Mouse (Mus musculus): ENCODE data around the gene Cyp2d10. TPM values are rescaled to one million over a fixed set of nuclear protein-coding genes. Genes with fewer than 3 reads are reported as not detected.
"Not testable (repeated sequence)": the region's sequence is repeated elsewhere in the genome, so short reads cannot be mapped to it uniquely, and the experiment has no call there.

Gene Cyp2d10
- polyA plus RNA-seq, 1 experiment from 2014 or later, result not detected

DNA sequence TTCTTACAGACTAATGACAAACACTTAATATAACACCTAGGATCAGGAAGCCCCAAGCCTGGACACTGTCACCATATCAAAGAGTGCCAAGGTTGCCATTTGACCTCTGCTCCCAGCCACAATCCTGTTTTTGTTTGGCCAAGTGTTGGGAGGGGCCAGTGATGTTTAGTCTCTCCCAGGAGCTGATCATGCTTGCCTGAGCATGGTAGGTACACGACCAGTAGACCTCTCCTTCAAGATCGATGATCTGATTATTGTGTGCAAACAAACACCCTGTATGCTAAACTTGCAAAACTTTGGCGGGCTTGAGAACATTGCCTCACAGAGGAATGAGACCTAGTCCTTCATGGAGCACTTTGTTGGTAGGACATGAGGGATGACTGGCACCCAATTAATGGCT is 16.5 kb upstream of the Cyp2d10 start:
- Histone ChIP-seq H3K4me3 (no peak overlapping the region), H3K4me1 (replicated peaks) (no peaks in the 10 kb centered on the region), H3K36me3 (no peaks in the 10 kb centered on the region), H3K27ac (no peak overlapping the region), H3K27me3 (ENCODE audit: insufficient read depth, poor library complexity, severe bottlenecking) (no peaks in the 10 kb centered on the region), H3K9me3 (0 out of 2 replicates have a peak, but pooled peaks cover 7% of the 10 kb centered on the region)
- 80% methylated on average over 3 of the region's 3 CpGs for WGBS
- DNase-seq (ENCODE audit: low spot score), result no peak

DNA sequence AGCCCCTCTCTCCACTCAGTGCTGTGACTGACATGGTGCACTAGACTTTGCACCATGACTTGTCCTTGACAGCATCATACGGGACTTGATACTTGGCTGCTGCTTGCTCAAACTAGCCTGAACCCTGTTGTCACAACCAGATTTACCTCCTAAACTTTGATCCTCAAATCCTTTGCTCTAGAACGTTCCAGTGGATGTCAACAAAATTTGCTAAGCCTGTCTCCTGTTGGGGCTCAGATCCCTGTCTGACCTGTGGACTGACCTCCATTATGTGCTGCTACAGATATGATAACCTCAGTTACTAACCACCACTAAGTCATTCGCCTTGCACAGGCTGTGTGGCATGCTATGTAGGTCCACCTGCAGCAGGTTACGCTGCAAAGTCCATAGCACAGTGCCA is 15.9 kb upstream of the Cyp2d10 start:
- no peaks in the 10 kb centered on the region for H3K4me1 ChIP-seq (replicated peaks)
- WGBS, result 81% methylated on average over 4 of the region's 4 CpGs
- 0 out of 2 replicates have a peak, but pooled peaks cover 4% of the 10 kb centered on the region for H3K9me3 ChIP-seq
- H3K27me3 ChIP-seq (ENCODE audit: insufficient read depth, poor library complexity, severe bottlenecking), result no peaks in the 10 kb centered on the region
- DNase-seq (ENCODE audit: low spot score), result no peak
- no peaks in the 10 kb centered on the region for H3K36me3 ChIP-seq
- H3K27ac ChIP-seq, result no peak overlapping the region
- no peak overlapping the region for H3K4me3 ChIP-seq

DNA sequence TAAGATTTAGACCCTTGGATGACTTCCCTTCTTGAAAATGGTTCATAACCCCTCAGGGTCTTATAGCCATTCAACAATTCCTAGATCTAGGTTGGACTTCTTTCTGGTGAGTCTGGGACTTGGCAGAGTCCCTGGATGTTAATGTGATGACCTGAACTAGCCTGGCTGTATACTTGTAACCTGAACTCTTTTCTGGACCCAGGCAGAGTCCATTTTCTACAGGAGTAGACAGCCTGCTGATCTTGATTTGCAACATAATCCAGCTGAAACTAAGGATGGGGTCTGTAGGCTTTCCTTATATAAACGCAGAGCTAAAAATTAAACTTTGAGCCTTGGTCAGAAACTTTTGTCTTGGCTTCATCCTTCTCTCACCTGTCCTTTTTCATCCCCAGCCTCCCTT is 11.6 kb upstream of the Cyp2d10 start:
- 74% methylated on average over 1 of the region's 1 CpGs for WGBS
- Histone ChIP-seq H3K9me3 (no peaks in the 10 kb centered on the region), H3K4me3 (no peak overlapping the region)

DNA sequence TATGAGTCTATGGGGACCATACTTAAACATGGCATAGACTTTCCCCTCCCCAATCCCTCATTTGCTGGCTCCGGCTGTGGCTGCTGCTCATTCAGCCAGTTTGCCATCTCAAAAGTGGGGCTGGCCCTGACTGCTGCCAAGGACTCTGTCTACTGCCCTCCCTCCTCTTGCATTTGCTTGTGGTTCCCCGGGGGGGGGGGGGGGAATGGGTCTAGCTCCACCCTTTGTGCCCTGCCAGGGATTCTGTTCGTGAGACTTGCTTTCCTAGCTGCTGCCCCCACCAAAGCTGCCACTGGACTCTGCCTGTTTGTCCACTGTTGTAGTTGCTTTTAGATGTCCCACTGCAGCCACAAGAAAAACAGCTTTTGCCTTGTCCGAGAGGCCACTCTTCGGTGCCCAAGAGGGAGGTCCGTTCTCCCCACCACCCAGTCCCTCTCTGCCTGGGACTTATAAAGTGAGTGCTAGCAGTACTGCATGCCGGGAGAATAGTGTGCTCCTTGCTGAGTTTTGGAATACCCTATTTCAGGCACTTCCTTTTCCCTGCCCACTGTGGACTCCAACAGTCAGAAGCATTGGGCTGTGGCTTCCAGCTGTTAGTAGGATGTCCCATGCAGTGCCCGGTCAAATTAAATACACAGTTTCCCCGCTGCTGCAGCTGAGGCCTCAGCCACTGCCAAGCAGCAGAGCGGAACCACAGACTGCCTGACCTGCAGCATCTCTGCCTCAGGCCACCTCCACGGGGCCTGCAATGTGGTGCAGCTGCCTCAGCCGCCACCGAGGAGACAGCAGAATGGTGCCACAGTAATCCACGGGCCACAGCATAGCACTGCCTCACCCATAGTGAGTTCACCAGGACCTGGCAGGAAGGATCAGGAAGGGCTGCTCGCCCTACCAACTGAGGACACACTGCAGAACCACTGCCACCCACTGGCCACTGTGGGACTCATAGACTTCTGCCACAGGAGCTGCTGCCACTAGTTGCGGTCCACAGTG is 10.1 kb upstream of the Cyp2d10 start:
- Histone ChIP-seq H3K4me3 (peak overlapping the region; percentile 24), H3K27ac (peak overlapping the region; percentile 60), H3K36me3 (no peaks in the 10 kb centered on the region), H3K27me3 (ENCODE audit: insufficient read depth, poor library complexity, severe bottlenecking) (no peaks in the 10 kb centered on the region), H3K9me3 (no peaks in the 10 kb centered on the region), H3K4me1 (replicated peaks) (peaks cover 10% of the 10 kb centered on the region)
- WGBS, result 20% methylated on average over 16 of the region's 16 CpGs
- DNase-seq (ENCODE audit: low spot score), result peak; percentile 78

More for the DNA sequence above, 11.6 kb upstream of the Cyp2d10 start:
- H3K36me3 ChIP-seq, result no peaks in the 10 kb centered on the region
- no peak overlapping the region for H3K27ac ChIP-seq
- no peak for DNase-seq (ENCODE audit: low spot score)
- H3K27me3 ChIP-seq (ENCODE audit: insufficient read depth, poor library complexity, severe bottlenecking), result no peaks in the 10 kb centered on the region
- peaks cover 10% of the 10 kb centered on the region for H3K4me1 ChIP-seq (replicated peaks)

DNA sequence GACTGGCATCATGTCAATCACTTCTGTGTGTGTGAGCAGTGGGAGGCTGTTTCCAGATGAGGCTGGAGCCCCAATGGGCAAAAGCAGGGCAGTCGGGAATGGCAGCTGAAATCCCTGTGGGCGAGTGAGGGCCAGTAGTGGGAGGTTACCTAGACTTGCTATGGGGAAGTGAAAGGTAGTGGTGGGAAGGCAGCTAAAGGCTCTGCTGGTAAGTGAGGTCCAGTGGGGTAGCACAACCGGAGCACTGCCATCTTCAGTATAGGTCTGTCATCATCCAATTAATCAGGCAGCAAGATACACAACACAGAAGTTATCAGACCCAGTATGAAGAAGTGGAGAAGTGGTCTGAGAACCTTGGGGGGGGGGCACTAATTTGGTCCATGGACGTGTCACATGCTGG is 541 bp upstream of the Cyp2d10 start:
- Histone ChIP-seq H3K27ac (no peak overlapping the region), H3K27me3 (ENCODE audit: insufficient read depth, poor library complexity, severe bottlenecking) (no peaks in the 10 kb centered on the region), H3K4me1 (replicated peaks) (no peaks in the 10 kb centered on the region), H3K9me3 (no peaks in the 10 kb centered on the region), H3K36me3 (no peaks in the 10 kb centered on the region), H3K4me3 (no peak overlapping the region)
- no peak for DNase-seq (ENCODE audit: low spot score)
- WGBS, result 83% methylated on average over 4 of the region's 4 CpGs

DNA sequence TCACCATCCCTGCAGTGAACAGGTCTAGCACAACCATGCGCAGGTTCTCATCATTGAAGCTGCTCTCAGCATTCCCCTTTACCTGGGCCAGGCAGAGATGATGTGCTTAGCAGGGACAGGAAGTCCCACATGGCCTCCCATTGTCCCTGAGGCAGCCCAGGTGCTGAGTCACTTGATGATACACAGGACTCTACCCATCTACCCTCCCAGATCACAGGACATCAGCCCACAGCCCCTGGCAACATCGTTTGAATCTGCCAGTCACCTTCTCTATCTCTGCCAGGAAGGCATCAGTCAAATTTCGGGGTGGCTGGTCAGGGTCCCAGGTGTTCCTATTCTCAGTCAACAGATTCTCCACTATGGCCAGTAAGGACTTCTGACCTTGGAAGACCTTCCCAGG is 2.8 kb downstream of the Cyp2d10 start:
- Histone ChIP-seq H3K4me3 (no peak overlapping the region), H3K9me3 (no peaks in the 10 kb centered on the region), H3K27ac (no peak overlapping the region), H3K27me3 (ENCODE audit: insufficient read depth, poor library complexity, severe bottlenecking) (no peaks in the 10 kb centered on the region), H3K36me3 (no peaks in the 10 kb centered on the region), H3K4me1 (replicated peaks) (0 out of 2 replicates have a peak, but pooled peaks cover 2% of the 10 kb centered on the region)
- no peak for DNase-seq (ENCODE audit: low spot score)
- 86% methylated on average over 3 of the region's 3 CpGs for WGBS

DNA sequence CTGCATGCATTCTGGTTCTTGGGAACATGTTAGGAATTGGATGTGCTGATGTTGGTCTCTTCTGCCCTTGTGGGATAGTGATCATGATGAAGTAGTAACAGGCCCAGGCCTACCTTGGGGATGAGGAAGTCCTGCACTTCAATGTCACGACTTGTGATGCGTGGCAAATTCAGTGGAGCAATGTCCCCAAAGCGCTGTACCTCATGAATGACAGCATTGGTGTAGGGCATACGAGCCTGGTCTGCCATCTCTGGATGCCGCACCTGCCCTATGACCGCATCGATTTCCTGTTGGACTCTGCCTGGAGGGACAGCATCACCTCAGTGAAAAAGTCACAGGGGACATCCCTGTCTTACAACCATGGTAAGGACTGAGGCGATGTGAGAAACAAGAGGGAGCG is 3.4 kb downstream of the Cyp2d10 start:
- Histone ChIP-seq H3K4me1 (replicated peaks) (0 out of 2 replicates have a peak, but pooled peaks cover 2% of the 10 kb centered on the region), H3K27ac (no peak overlapping the region), H3K27me3 (ENCODE audit: insufficient read depth, poor library complexity, severe bottlenecking) (no peaks in the 10 kb centered on the region), H3K4me3 (no peak overlapping the region), H3K9me3 (no peaks in the 10 kb centered on the region), H3K36me3 (no peaks in the 10 kb centered on the region)
- no peak for DNase-seq (ENCODE audit: low spot score)
- WGBS, result 93% methylated on average over 9 of the region's 9 CpGs

DNA sequence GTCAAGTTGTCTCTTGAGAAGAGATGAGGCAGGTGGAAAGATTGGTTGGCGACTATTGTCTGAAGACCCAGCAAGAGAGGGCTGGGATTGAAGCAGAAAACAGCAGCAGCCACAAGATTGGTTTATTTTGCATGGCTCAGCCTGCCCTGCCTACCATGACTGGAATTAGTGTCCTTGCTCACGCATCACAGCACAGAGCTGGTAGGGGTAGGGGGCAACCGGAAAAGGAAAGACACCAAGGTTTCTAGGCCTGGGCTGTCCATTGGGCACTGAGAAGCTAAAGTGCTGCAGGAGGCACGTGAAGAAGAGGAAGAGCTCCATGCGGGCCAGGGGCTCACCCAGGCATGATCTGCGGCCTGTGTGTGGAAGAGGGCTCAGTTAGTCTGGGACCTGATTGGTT is 4.3 kb downstream of the Cyp2d10 start:
- no peak for DNase-seq (ENCODE audit: low spot score)
- Histone ChIP-seq H3K4me3 (no peak overlapping the region), H3K27me3 (ENCODE audit: insufficient read depth, poor library complexity, severe bottlenecking) (no peaks in the 10 kb centered on the region), H3K4me1 (replicated peaks) (0 out of 2 replicates have a peak, but pooled peaks cover 2% of the 10 kb centered on the region), H3K27ac (no peak overlapping the region), H3K9me3 (no peaks in the 10 kb centered on the region), H3K36me3 (no peaks in the 10 kb centered on the region)
- 88% methylated on average over 6 of the region's 6 CpGs for WGBS

DNA sequence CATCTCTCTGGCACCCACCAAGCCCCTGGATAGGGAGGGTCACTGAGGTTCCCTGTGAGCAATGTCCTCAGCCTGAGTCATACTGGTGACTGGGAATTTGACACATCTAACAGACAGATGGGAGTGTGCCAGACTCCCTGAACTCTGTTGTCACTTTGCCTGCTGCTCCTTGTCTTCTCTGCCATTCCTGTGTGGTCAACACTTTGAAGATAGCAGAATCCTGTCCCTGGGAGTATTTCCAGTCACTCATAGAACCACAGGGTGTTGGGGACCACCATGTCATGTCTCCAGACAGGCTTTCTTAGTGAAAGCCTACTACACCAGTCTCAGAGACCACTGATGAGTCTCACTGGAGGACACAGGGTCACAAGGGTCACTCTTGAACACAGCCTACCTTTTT is 4.9 kb downstream of the Cyp2d10 start:
- no peak for DNase-seq (ENCODE audit: low spot score)
- no peak overlapping the region for H3K27ac ChIP-seq

DNA sequence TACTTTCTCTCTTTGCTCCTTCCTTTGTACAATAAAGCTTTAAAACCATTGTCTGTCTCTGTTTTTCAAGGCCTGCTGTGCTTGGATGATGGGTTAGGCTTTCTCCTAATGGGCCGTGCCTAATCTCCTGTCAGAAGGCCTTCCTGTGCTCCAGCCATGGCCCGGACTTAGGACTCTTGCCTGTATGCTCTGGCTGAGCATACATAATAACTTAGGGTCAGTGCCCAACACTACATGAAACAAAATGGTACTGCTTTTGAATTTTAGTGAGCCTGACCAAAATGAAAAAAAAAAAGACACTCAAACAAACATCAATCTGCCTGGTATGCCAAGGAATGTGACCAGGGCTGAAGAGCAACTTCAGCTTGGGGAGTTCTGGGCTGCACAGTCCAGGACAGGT is 5.5 kb downstream of the Cyp2d10 start:
- 0 out of 2 replicates have a peak, but pooled peaks cover 2% of the 10 kb centered on the region for H3K4me1 ChIP-seq (replicated peaks)
- H3K36me3 ChIP-seq, result no peaks in the 10 kb centered on the region
- no peak overlapping the region for H3K4me3 ChIP-seq
- WGBS, result 47% methylated on average over 2 of the region's 2 CpGs
- no peaks in the 10 kb centered on the region for H3K27me3 ChIP-seq (ENCODE audit: insufficient read depth, poor library complexity, severe bottlenecking)
- no peak for DNase-seq (ENCODE audit: low spot score)
- no peaks in the 10 kb centered on the region for H3K9me3 ChIP-seq
- H3K27ac ChIP-seq, result no peak overlapping the region

More for the DNA sequence above, 4.9 kb downstream of the Cyp2d10 start:
- Histone ChIP-seq H3K27me3 (ENCODE audit: insufficient read depth, poor library complexity, severe bottlenecking) (no peaks in the 10 kb centered on the region), H3K36me3 (no peaks in the 10 kb centered on the region), H3K9me3 (no peaks in the 10 kb centered on the region), H3K4me3 (no peak overlapping the region), H3K4me1 (replicated peaks) (0 out of 2 replicates have a peak, but pooled peaks cover 2% of the 10 kb centered on the region)

DNA sequence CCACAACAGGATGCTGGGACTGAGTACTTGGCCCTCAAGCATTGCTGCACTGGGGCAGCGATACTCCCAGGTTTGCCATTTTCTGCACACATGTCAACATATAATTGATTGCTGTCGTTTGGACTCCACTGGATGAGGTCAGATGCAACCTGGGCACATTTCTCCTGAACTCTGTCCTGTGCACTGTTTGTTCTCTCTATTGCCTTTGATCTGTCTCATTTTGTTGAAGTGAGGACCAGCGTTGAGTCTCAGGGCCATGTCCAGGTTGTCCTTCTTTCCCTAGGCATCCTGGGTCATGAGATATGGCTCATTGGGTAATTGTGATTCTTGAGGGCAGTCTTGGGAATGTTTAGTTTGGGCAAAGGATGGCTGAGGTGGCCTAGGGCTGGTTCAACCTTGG is 11.0 kb downstream of the Cyp2d10 start:
- H3K9me3 ChIP-seq; H3K27ac ChIP-seq; H3K27me3 ChIP-seq (ENCODE audit: insufficient read depth, poor library complexity, severe bottlenecking); H3K4me3 ChIP-seq; DNase-seq (ENCODE audit: low spot score); H3K4me1 ChIP-seq (replicated peaks); H3K36me3 ChIP-seq: not testable (repeated sequence)
- 93% methylated on average over 3 of the region's 3 CpGs for WGBS

DNA sequence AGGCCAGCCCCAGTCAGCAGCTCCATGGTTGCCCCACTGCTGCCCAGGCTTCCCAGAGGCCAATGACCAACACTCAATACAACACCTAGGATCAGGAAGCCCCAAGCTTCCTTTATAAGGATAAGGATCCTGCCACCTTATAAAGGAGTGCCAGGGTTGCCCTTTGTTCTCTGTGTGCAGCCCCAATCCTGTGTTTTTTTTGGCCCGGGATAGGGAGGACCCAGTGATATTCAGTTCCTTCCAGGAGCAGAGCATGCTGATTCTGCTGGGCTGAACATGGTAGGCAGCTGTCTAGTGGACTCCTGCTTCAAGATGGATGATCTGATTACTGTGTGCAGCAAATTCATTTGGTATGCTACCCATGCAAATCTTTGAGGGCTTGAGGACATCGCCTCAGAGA is 13.1 kb downstream of the Cyp2d10 start, which contains the start of gene Cyp2d11:
TSS of gene Cyp2d11 (minus strand) at position 101 of the 400 bp plus-strand sequence.
- WGBS, result 88% methylated on average over 2 of the region's 2 CpGs
- H3K9me3 ChIP-seq; H3K27me3 ChIP-seq (ENCODE audit: insufficient read depth, poor library complexity, severe bottlenecking); H3K36me3 ChIP-seq; H3K27ac ChIP-seq; H3K4me3 ChIP-seq; DNase-seq (ENCODE audit: low spot score); H3K4me1 ChIP-seq (replicated peaks): not testable (repeated sequence)

DNA sequence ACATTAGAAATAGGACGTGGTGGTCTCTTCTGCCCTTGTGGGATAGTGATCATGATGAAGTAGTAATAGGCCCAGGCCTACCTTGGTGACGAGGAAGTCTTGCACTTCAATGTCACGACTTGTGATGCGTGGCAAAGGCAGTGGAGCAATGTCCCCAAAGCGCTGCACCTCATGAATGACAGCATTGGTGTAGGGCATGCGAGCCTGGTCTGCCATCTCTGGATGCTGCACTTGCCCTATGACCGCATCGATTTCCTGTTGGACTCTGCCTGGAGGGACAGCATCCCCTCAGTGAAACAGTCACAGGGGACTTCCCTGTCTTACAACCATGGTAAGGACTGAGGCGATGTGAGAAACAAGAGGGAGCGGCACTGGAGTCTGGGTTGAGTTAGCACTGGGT is 17.1 kb downstream of the Cyp2d10 start:
- H3K9me3 ChIP-seq; H3K27ac ChIP-seq; H3K27me3 ChIP-seq (ENCODE audit: insufficient read depth, poor library complexity, severe bottlenecking); H3K36me3 ChIP-seq; H3K4me1 ChIP-seq (replicated peaks); DNase-seq (ENCODE audit: low spot score); H3K4me3 ChIP-seq: not testable (repeated sequence)
- 91% methylated on average over 10 of the region's 10 CpGs for WGBS

Measured in hindbrain, embryonic 10.5 days (tissue).